Mouse (Mus musculus) CH12.LX (cell line): ENCODE results near the gene Rps12. TPM values are rescaled to one million over a fixed set of nuclear protein-coding genes. Genes with fewer than 3 reads are reported as not detected.

ENCODE experiments used
- DNase-seq: peaks from one replicate; pipeline ENCODE4 v3.0.0-alpha.2; 2013; ENCODE audit errors: extremely low read depth
- H3K27ac ChIP-seq: 2 replicates; pipeline ENCODE4 v1.5.1; 2012; ENCODE audit warnings: low read depth, mild to moderate bottlenecking, control low read depth, moderate library complexity; ENCODE audit not compliant: insufficient read depth
- H3K27me3 ChIP-seq: replicated peaks from 2 replicates; pipeline ENCODE3; 2012; ENCODE audit warnings: inconsistent platforms
- H3K36me3 ChIP-seq, 2 experiments: replicated peaks in 1 of 2; 2 replicates each; pipeline versions ENCODE3 to v1.6.1; 2012; ENCODE audit warnings: inconsistent platforms in 1 of 2, low read length in 1 of 2, mild to moderate bottlenecking in 1 of 2, mixed read lengths in 1 of 2, moderate library complexity in 1 of 2; ENCODE audit not compliant: control insufficient read depth in 1 of 2, insufficient read depth in 1 of 2
- H3K4me1 ChIP-seq, 2 experiments: 2 replicates each; pipeline ENCODE4 v1.6.1; 2012; ENCODE audit warnings: inconsistent platforms in 1 of 2, moderate library complexity in 1 of 2; ENCODE audit not compliant: insufficient read depth in 2 of 2, control insufficient read depth in 1 of 2
- H3K4me2 ChIP-seq: 2 replicates; pipeline ENCODE4 v1.6.1; 2012; ENCODE audit warnings: low read depth, mild to moderate bottlenecking, control low read depth; ENCODE audit not compliant: poor library complexity, insufficient read depth, severe bottlenecking
- H3K4me3 ChIP-seq, 3 experiments: fragments of 150-350 bp in 1 of 3; sonication (generic) in 1 of 3; replicated peaks in 1 of 3; 2 replicates each; pipeline versions ENCODE3 to v1.5.1; 2011 to 2012; ENCODE audit warnings: low read depth in 2 of 3, low read length in 2 of 3, mild to moderate bottlenecking in 2 of 3, moderate library complexity in 2 of 3, control low read depth in 1 of 3, improper control_type of control experiment in 1 of 3, inconsistent platforms in 1 of 3, mixed read lengths in 1 of 3; ENCODE audit not compliant: poor library complexity in 1 of 3
- H3K79me2 ChIP-seq: replicated peaks from 2 replicates; pipeline ENCODE4 v1.6.1; 2012; ENCODE audit warnings: mild to moderate bottlenecking, moderate library complexity; ENCODE audit not compliant: control insufficient read depth, poor library complexity, insufficient read depth, severe bottlenecking; ENCODE audit errors: extremely low read depth
- H3K9ac ChIP-seq: 2 replicates; pipeline ENCODE4 v1.6.1; 2012; ENCODE audit warnings: low read depth, mild to moderate bottlenecking, control low read depth, moderate library complexity; ENCODE audit not compliant: insufficient read depth
- H3K9me3 ChIP-seq: replicated peaks from 2 replicates; pipeline ENCODE3; 2012; ENCODE audit warnings: low read length, inconsistent platforms, mixed read lengths
- BHLHE40 ChIP-seq: IDR thresholded peaks from 2 replicates; pipeline ENCODE4 v1.6.1; 2011; ENCODE audit warnings: mild to moderate bottlenecking, low read depth, low read length, improper control_type of control experiment
- CHD2 ChIP-seq: IDR thresholded peaks from 2 replicates; pipeline ENCODE4 v1.6.1; 2011; ENCODE audit warnings: low read length, improper control_type of control experiment
- CTCF ChIP-seq, 2 experiments: IDR thresholded peaks in 1 of 2; conservative IDR thresholded peaks in 1 of 2; 2 replicates each; pipeline ENCODE4 v1.5.1; 2011 to 2012; ENCODE audit warnings: low read depth in 2 of 2, low read length in 2 of 2, improper control_type of control experiment in 1 of 2, inconsistent platforms in 1 of 2, mild to moderate bottlenecking in 1 of 2, moderate library complexity in 1 of 2
- ELF1 ChIP-seq: IDR thresholded peaks from 2 replicates; pipeline ENCODE4 v1.6.1; 2014; ENCODE audit warnings: low read depth, mild to moderate bottlenecking, inconsistent platforms, low read length, improper control_type of control experiment
- EP300 ChIP-seq: IDR thresholded peaks from 2 replicates; pipeline ENCODE4 v1.6.1; 2011; ENCODE audit warnings: low read length, improper control_type of control experiment
- ETS1 ChIP-seq: conservative IDR thresholded peaks from 2 replicates; pipeline ENCODE4 v1.6.1; 2012; ENCODE audit warnings: low read depth, mild to moderate bottlenecking, inconsistent platforms, low read length, improper control_type of control experiment, moderate library complexity
- HCFC1 ChIP-seq: IDR thresholded peaks from 2 replicates; pipeline ENCODE4 v1.6.1; 2012; ENCODE audit warnings: low read depth, mild to moderate bottlenecking, inconsistent platforms, low read length, improper control_type of control experiment
- IRF4 ChIP-seq: IDR thresholded peaks from 2 replicates; pipeline ENCODE4 v1.6.1; 2014; ENCODE audit warnings: low read depth, mild to moderate bottlenecking, inconsistent platforms, low read length, improper control_type of control experiment
- JUN ChIP-seq: IDR thresholded peaks from 2 replicates; pipeline ENCODE4 v1.6.1; 2011; ENCODE audit warnings: low read depth, mild to moderate bottlenecking, low read length, improper control_type of control experiment, moderate library complexity; ENCODE audit not compliant: insufficient read depth
- JUND ChIP-seq: conservative IDR thresholded peaks from 2 replicates; pipeline ENCODE4 v1.6.1; 2011; ENCODE audit warnings: low read depth, low read length, improper control_type of control experiment
- KAT2A ChIP-seq: IDR thresholded peaks from 2 replicates; pipeline ENCODE4 v1.6.1; 2012; ENCODE audit warnings: low read length, improper control_type of control experiment, inconsistent platforms; ENCODE audit not compliant: insufficient replicate concordance
- MAX ChIP-seq: IDR thresholded peaks from 2 replicates; pipeline ENCODE4 v1.6.1; 2011; ENCODE audit warnings: low read length, improper control_type of control experiment
- MAZ ChIP-seq: IDR thresholded peaks from 2 replicates; pipeline ENCODE4 v1.6.1; 2012; ENCODE audit warnings: low read depth, mild to moderate bottlenecking, inconsistent platforms, low read length, improper control_type of control experiment, moderate library complexity
- MEF2A ChIP-seq: IDR thresholded peaks from 2 replicates; pipeline ENCODE4 v1.6.1; 2014; ENCODE audit warnings: low read depth, mild to moderate bottlenecking, inconsistent platforms, low read length, improper control_type of control experiment, borderline replicate concordance
- MXI1 ChIP-seq: IDR thresholded peaks from 2 replicates; pipeline ENCODE4 v1.6.1; 2011; ENCODE audit warnings: mild to moderate bottlenecking, low read depth, low read length, improper control_type of control experiment
- NELFE ChIP-seq: IDR thresholded peaks from 2 replicates; pipeline ENCODE4 v1.6.1; 2011; ENCODE audit warnings: low read depth, low read length, improper control_type of control experiment
- NRF1 ChIP-seq: IDR thresholded peaks from 2 replicates; pipeline ENCODE4 v1.6.1; 2014; ENCODE audit warnings: low read depth, mild to moderate bottlenecking, inconsistent platforms, low read length, improper control_type of control experiment, moderate library complexity
- PAX5 ChIP-seq: IDR thresholded peaks from 2 replicates; pipeline ENCODE4 v1.6.1; 2012; ENCODE audit warnings: low read length, inconsistent platforms, mixed read lengths
- POLR2A ChIP-seq: IDR thresholded peaks from 2 replicates; pipeline ENCODE4 v1.6.1; 2011; ENCODE audit warnings: low read depth, mild to moderate bottlenecking, improper control_type of control experiment, low read length
- POLR2AphosphoS2 ChIP-seq: IDR thresholded peaks from 2 replicates; pipeline ENCODE4 v1.6.1; 2011; ENCODE audit warnings: low read depth, low read length, improper control_type of control experiment
- RCOR1 ChIP-seq: conservative IDR thresholded peaks from 2 replicates; pipeline ENCODE4 v1.6.1; 2012; ENCODE audit warnings: low read depth, mild to moderate bottlenecking, inconsistent platforms, low read length, improper control_type of control experiment
- SIN3A ChIP-seq: IDR thresholded peaks from 2 replicates; pipeline ENCODE4 v1.6.1; 2012; ENCODE audit warnings: low read length, improper control_type of control experiment, inconsistent platforms
- TBP ChIP-seq: conservative IDR thresholded peaks from 2 replicates; pipeline ENCODE4 v1.6.1; 2011; ENCODE audit warnings: low read depth, low read length, improper control_type of control experiment
- TCF12 ChIP-seq: IDR thresholded peaks from 2 replicates; pipeline ENCODE4 v1.6.1; 2014; ENCODE audit warnings: low read depth, mild to moderate bottlenecking, inconsistent platforms, low read length, improper control_type of control experiment
- UBTF ChIP-seq: IDR thresholded peaks from 2 replicates; pipeline ENCODE4 v1.6.1; 2012; ENCODE audit warnings: low read depth, mild to moderate bottlenecking, inconsistent platforms, low read length, improper control_type of control experiment, moderate library complexity
- USF1 ChIP-seq: IDR thresholded peaks from 2 replicates; pipeline ENCODE4 v1.6.1; 2014; ENCODE audit warnings: low read depth, mild to moderate bottlenecking, inconsistent platforms, low read length, improper control_type of control experiment
- ZC3H11A ChIP-seq: IDR thresholded peaks from 2 replicates; pipeline ENCODE4 v1.6.1; 2012; ENCODE audit warnings: low read depth, mild to moderate bottlenecking, inconsistent platforms, low read length, improper control_type of control experiment
- ZKSCAN1 ChIP-seq: IDR thresholded peaks from 2 replicates; pipeline ENCODE4 v1.6.1; 2012; ENCODE audit warnings: low read depth, inconsistent platforms, low read length, improper control_type of control experiment, borderline replicate concordance
- ZMIZ1 ChIP-seq: IDR thresholded peaks from 2 replicates; pipeline ENCODE4 v1.6.1; 2012; ENCODE audit warnings: low read depth, mild to moderate bottlenecking, inconsistent platforms, low read length, improper control_type of control experiment
- dilution Hi-C: fragments of 300-500 bp; cut with MboI; formaldehyde crosslinking; loops from 2 replicates; pipeline ENCODE4 v1.14.3; 2020; ENCODE audit warnings: low sequenced_read_pairs; ENCODE audit not compliant: extremely low pct_unique_long_range_greater_than_20kb, extremely low pct_ligation_motif_present
- in situ Hi-C: fragments of 300-500 bp; cut with MboI; formaldehyde crosslinking; loops from 3 replicates; pipeline ENCODE4 v1.14.3; 2019; ENCODE audit warnings: low sequenced_read_pairs, low pct_ligation_motif_present, low pct_unique_long_range_greater_than_20kb, mixed read lengths
- polyA plus RNA-seq: library from polyadenylated mRNA; unstranded; fragments of >175 nt; gene quantifications from 2 replicates; pipeline ENCODE4 v1.2.1, GENCODE M21; 2012; ENCODE audit warnings: low read depth; ENCODE audit not compliant: insufficient read length
- total RNA-seq, 2 experiments: library from RNA; depleted of rRNA; stranded (reverse); fragments of 300-350 nt in 1 of 2; fragments of >200 nt in 1 of 2; gene quantifications; 2 replicates each; pipeline ENCODE4 v1.2.3; 2012 to 2014

Rps12 gene
- total RNA-seq (2012; rRNA removed) (5,116 and 5,207 TPM in 2 replicates), total RNA-seq (2014; rRNA removed) (4,147 and 4,213 TPM in 2 replicates), polyA plus RNA-seq (140 and 211 TPM in 2 replicates)

DNA sequence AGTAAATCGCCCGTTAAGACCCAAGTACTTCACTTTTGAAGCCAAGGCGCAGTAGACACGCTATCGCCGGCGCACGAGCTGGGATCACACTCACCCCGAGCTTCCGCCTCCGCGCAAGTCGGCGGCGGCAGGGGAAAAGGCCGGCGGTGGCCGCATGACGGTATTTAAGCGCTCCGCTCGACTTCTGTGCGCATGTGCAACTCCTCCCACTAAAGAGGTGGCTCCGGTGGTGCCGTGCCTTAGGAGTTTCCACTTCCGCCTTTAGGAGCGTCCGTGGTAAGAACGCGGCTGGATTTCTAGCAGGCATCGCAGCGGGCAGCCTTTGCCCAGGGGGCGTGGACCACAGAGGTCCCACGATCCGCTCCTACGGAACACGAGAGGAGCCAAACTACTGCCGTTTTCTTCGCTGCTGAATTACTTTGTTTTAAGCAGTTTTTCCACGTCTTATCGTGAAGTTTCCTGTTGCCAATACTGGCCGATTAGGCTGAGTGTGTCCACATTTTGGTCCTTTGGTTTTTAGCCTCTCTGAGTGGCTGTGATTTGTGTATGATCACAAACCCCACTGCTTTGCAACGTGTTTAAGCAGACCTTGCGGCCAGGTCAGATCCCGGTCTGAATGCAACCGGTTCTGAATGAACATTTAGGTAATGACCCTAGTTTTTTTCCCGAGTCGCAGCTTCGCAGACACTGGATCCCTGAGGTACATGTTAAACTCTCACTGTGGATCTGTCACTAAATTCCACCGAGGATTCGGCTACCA lies at the start of gene Rps12:
Rps12 (minus strand) TSS at position 214 of the 760 bp plus-strand sequence.
- in situ Hi-C loops = no loop called here
- peak within 1 kb of the TSS; percentile 97 for H3K4me2 ChIP-seq
- H3K9ac ChIP-seq = peak within 1 kb of the TSS; percentile 95
- no peaks in the 10 kb centered on the region for H3K27me3 ChIP-seq
- peak within 1 kb of the TSS; percentile 54 for H3K27ac ChIP-seq
- peaks cover 2 to 36% of the 10 kb centered on the region in 2 experiments; a peak in 3 of 4 replicates for H3K4me1 ChIP-seq
- H3K4me3 ChIP-seq = peak within 1 kb of the TSS; percentile 78 to 96 (median 88)
- dilution Hi-C loops = no loop called here
- H3K36me3 ChIP-seq = peaks cover 33 to 40% of the 10 kb centered on the region in 2 experiments
- peaks cover 30% of the 10 kb centered on the region for H3K79me2 ChIP-seq
- H3K9me3 ChIP-seq = no peaks in the 10 kb centered on the region
- TF ChIP-seq HCFC1 (peak; percentile 95), EP300 (no peak), MXI1 (peak; percentile 86), NELFE (peak; percentile 100), JUN (no peak), TCF12 (peak; percentile 88), MAZ (no peak), ZKSCAN1 (no peak), IRF4 (peak; percentile 60; the same call in 1 of the 2 replicates), PAX5 (no peak), ZC3H11A (no peak), KAT2A (peak; percentile 94), CHD2 (peak; percentile 23; the same call in 1 of the 2 replicates), TBP (peak; percentile 98), CTCF (conservative IDR thresholded peaks at IDR 0.05 in 1 of 2, IDR thresholded peaks at IDR 0.05 in 1 of 2; ENCODE audit: low read depth in 2 of 2, low read length in 2 of 2) (peak in 1 of 2 experiments; percentile 17; a peak in 1 of 4 replicates), POLR2AphosphoS2 (peak; percentile 95; the same call in 1 of the 2 replicates), MAX (peak; percentile 100), ZMIZ1 (peak; percentile 98), POLR2A (peak; percentile 99), MEF2A (peak; percentile 59), UBTF (0 out of 2 replicates have a peak, but pooled peaks have one; percentile 54), ETS1 (0 out of 2 replicates have a peak, but pooled peaks have one; percentile 5), RCOR1 (no peak), BHLHE40 (peak; percentile 18; the same call in 1 of the 2 replicates), JUND (0 out of 2 replicates have a peak, but pooled peaks have one; percentile 31), ELF1 (peak; percentile 100), SIN3A (peak; percentile 97), NRF1 (peak; percentile 94), USF1 (no peak)
- DNase-seq = peak; percentile 97
